Mouse (Mus musculus) myocyte (in vitro differentiated cells): Measurements from ENCODE around the gene Vwc2l. TPM values are rescaled to one million over a fixed set of nuclear protein-coding genes. Genes with fewer than 3 reads are reported as not detected.

Experiments used
- H3K27me3 ChIP-seq: one replicate; pipeline ENCODE4 v1.6.1; 2011; ENCODE audit not compliant: control insufficient read depth, insufficient read depth, insufficient read length
- H3K36me3 ChIP-seq: one replicate; pipeline ENCODE4 v1.6.1; 2011; ENCODE audit not compliant: control insufficient read depth, insufficient read depth
- H3K4me2 ChIP-seq: one replicate; pipeline ENCODE4 v1.6.1; 2011; ENCODE audit warnings: low read depth, control low read depth
- H3K4me3 ChIP-seq: one replicate; pipeline ENCODE4 v1.5.1; 2011; ENCODE audit warnings: mild to moderate bottlenecking, control low read depth, moderate library complexity
- H3K79me2 ChIP-seq: one replicate; pipeline ENCODE4 v1.6.1; 2011; ENCODE audit not compliant: control insufficient read depth, insufficient read depth
- H3ac ChIP-seq: one replicate; pipeline ENCODE4 v1.6.1; 2011; ENCODE audit not compliant: control insufficient read depth, insufficient read length
- CEBPB ChIP-seq: IDR thresholded peaks from 2 replicates; pipeline ENCODE4 v1.6.1; 2011; ENCODE audit warnings: mild to moderate bottlenecking, moderate library complexity; ENCODE audit not compliant: poor library complexity, insufficient read depth, severe bottlenecking
- E2F4 ChIP-seq: IDR thresholded peaks from one replicate; pipeline ENCODE4 v1.6.1; 2011; ENCODE audit warnings: mild to moderate bottlenecking, control low read depth, moderate library complexity; ENCODE audit not compliant: insufficient read depth
- MAX ChIP-seq: IDR thresholded peaks from one replicate; pipeline ENCODE4 v1.6.1; 2011; ENCODE audit warnings: low read depth, mild to moderate bottlenecking, control low read depth
- MYOD1 ChIP-seq, 3 experiments: IDR thresholded peaks; one replicate each; pipeline ENCODE4 v1.6.1; 2011; ENCODE audit warnings: control low read depth in 2 of 3, low read depth in 2 of 3, mild to moderate bottlenecking in 2 of 3, moderate library complexity in 1 of 3; ENCODE audit not compliant: insufficient read length in 2 of 3, control insufficient read depth in 1 of 3
- MYOG ChIP-seq, 3 experiments: IDR thresholded peaks; one replicate each; pipeline ENCODE4 v1.6.1; 2011; ENCODE audit warnings: control low read depth in 2 of 3, low read depth in 2 of 3, mild to moderate bottlenecking in 2 of 3; ENCODE audit not compliant: insufficient read length in 2 of 3, control insufficient read depth in 1 of 3, insufficient read depth in 1 of 3
- POLR2A ChIP-seq: IDR thresholded peaks from one replicate; pipeline ENCODE4 v1.6.1; 2011; ENCODE audit warnings: low read depth, mild to moderate bottlenecking, control low read depth, moderate library complexity; ENCODE audit not compliant: insufficient read length
- POLR2AphosphoS2 ChIP-seq: IDR thresholded peaks from one replicate; pipeline ENCODE4 v1.6.1; 2011; ENCODE audit warnings: low read depth, control low read depth; ENCODE audit not compliant: insufficient read length
- REST ChIP-seq: IDR thresholded peaks from one replicate; pipeline ENCODE4 v1.6.1; 2011; ENCODE audit warnings: mild to moderate bottlenecking, control low read depth, moderate library complexity; ENCODE audit not compliant: insufficient read depth, insufficient read length
- SRF ChIP-seq: IDR thresholded peaks from one replicate; pipeline ENCODE4 v1.6.1; 2011; ENCODE audit warnings: low read depth; ENCODE audit not compliant: control insufficient read depth, insufficient read length
- TCF12 ChIP-seq: IDR thresholded peaks from one replicate; pipeline ENCODE4 v1.6.1; 2011; ENCODE audit warnings: mild to moderate bottlenecking, control low read depth; ENCODE audit not compliant: poor library complexity, insufficient read depth, severe bottlenecking
- TCF3 ChIP-seq: IDR thresholded peaks from one replicate; pipeline ENCODE4 v1.6.1; 2011; ENCODE audit warnings: low read depth, control low read depth; ENCODE audit not compliant: insufficient read length
- USF1 ChIP-seq: IDR thresholded peaks from one replicate; pipeline ENCODE4 v1.6.1; 2011; ENCODE audit warnings: low read depth, mild to moderate bottlenecking, control low read depth, moderate library complexity
- polyA plus RNA-seq: library from polyadenylated mRNA; unstranded; fragments of >200 nt; fragmentation: generic; extraction: Trizol; gene quantifications from one replicate; pipeline ENCODE4 v1.2.1, GENCODE M21; 2012; ENCODE audit warnings: missing spikeins

Gene Vwc2l
- polyA plus RNA-seq, 1 experiment, result not detected

- H3K27me3 ChIP-seq, result no peaks in the 10 kb centered on the region
- no peak overlapping the region for H3K4me2 ChIP-seq
- no peaks in the 10 kb centered on the region for H3K79me2 ChIP-seq
- H3K4me3 ChIP-seq, result no peak overlapping the region
- no peak overlapping the region for H3ac ChIP-seq
- no peaks in the 10 kb centered on the region for H3K36me3 ChIP-seq
- TF ChIP-seq SRF (no peak), USF1 (no peak), CEBPB (no peak), POLR2A (no peak), REST (no peak), POLR2AphosphoS2 (no peak), MAX (no peak), MYOG (IDR thresholded peaks at IDR 0.05; ENCODE audit: control insufficient read depth in 1 of 3, insufficient read depth in 1 of 3, insufficient read length in 2 of 3, low read depth in 2 of 3) (no peak), MYOD1 (IDR thresholded peaks at IDR 0.05; ENCODE audit: control insufficient read depth in 1 of 3, insufficient read length in 2 of 3, low read depth in 2 of 3) (no peak), TCF3 (no peak), E2F4 (no peak), TCF12 (no peak)
Measured at GRCm38 (mm10) chr1:70913071-70913470, 187.6 kb downstream of the Vwc2l start.

GRCm38 (mm10) chr1:70918173-70919036, 192.9 kb downstream of the Vwc2l start:
- no peak overlapping the region for H3K4me3 ChIP-seq
- no peaks in the 10 kb centered on the region for H3K79me2 ChIP-seq
- peak in 2 of 3 experiments; percentile 49 to 54 for TF ChIP-seq MYOD1 (IDR thresholded peaks at IDR 0.05; ENCODE audit: control insufficient read depth in 1 of 3, insufficient read length in 2 of 3, low read depth in 2 of 3)
- peak in 1 of 3 experiments; percentile 5 for TF ChIP-seq MYOG (IDR thresholded peaks at IDR 0.05; ENCODE audit: control insufficient read depth in 1 of 3, insufficient read depth in 1 of 3, insufficient read length in 2 of 3, low read depth in 2 of 3)
- TF ChIP-seq SRF, result no peak
- no peak for TF ChIP-seq MAX
- TF ChIP-seq POLR2AphosphoS2, result no peak
- no peak for TF ChIP-seq POLR2A
- no peak for TF ChIP-seq TCF3
- no peak for TF ChIP-seq USF1
- no peak for TF ChIP-seq REST
- TF ChIP-seq CEBPB, result no peak; the same call in 1 of the 2 replicates
- no peak for TF ChIP-seq E2F4
- no peak for TF ChIP-seq TCF12
- H3K36me3 ChIP-seq, result no peaks in the 10 kb centered on the region
- no peaks in the 10 kb centered on the region for H3K27me3 ChIP-seq
- H3ac ChIP-seq, result no peak overlapping the region
- peak overlapping the region; percentile 25 for H3K4me2 ChIP-seq

GRCm38 (mm10) chr1:70933016-70933415, 207.5 kb downstream of the Vwc2l start:
- no peaks in the 10 kb centered on the region for H3K36me3 ChIP-seq
- TF ChIP-seq TCF12 (no peak), POLR2AphosphoS2 (no peak), POLR2A (no peak), CEBPB (no peak), E2F4 (no peak), USF1 (no peak), REST (no peak), MYOG (IDR thresholded peaks at IDR 0.05; ENCODE audit: control insufficient read depth in 1 of 3, insufficient read depth in 1 of 3, insufficient read length in 2 of 3, low read depth in 2 of 3) (no peak)
- no peaks in the 10 kb centered on the region for H3K27me3 ChIP-seq
- no peak overlapping the region for H3K4me2 ChIP-seq
- no peak overlapping the region for H3K4me3 ChIP-seq
- no peak overlapping the region for H3ac ChIP-seq
- H3K79me2 ChIP-seq, result no peaks in the 10 kb centered on the region
